Mouse (Mus musculus): ENCODE data around the gene Apoc1. TPM values are rescaled to one million over a fixed set of nuclear protein-coding genes. Genes with fewer than 3 reads are reported as not detected.
"Not testable (repeated sequence)": the region's sequence is repeated elsewhere in the genome, so short reads cannot be mapped to it uniquely, and the experiment has no call there.

The Apoc1 gene
- polyA plus RNA-seq, 1 experiment from 2014 or later: 21.3 TPM

- DNase-seq (ENCODE audit: low spot score): not testable (repeated sequence)
Measured at GRCm38 (mm10) chr7:19686927-19687583, 5.4 kb downstream of the Apoc1 start.

- DNase-seq (ENCODE audit: low spot score): no peak
Measured at GRCm38 (mm10) chr7:19686521-19686920, 5.9 kb downstream of the Apoc1 start.

DNA sequence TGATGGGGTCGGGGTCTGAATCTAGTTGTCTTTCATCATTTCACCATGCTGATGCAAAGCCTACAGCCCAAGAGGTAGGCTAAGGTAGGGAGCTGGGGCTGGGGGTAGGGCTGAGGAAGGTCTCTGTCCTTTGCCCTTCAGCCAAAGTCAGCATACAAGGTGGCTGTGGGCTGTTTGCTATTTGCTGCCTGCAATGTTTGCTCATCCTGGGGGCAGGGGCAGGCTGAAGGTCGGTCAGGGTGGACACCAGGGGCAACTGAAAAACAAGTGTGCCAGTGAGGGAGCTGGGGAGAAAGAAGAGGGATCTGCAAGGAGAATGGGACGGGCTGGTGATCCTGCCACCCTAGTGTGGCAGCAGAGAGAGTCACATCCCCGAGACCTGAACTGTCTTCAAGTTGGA is 7.1 kb downstream of the Apoc1 start:
- no peak for DNase-seq (ENCODE audit: low spot score)

- no peak for DNase-seq (ENCODE audit: low spot score)
Measured at GRCm38 (mm10) chr7:19683771-19684201, 8.7 kb downstream of the Apoc1 start.

DNA sequence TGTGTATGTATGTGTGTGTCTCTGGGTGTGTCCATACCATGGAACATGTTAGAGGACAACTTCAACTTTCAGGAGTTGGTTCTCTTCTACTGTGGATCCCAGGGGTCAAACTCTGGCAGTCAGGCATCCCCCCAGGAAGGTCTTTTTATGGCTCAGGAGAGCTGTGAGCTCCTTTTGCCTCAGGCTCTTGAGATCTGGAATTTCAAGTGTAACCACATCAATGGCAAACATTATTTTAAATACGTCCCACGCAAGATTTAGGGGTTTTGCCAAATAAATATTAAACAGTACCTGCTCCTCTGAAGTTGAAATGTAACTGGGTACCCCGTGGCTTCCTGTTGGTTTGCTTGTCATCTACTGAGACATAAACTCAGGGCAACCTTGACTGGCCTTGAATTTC is 9.5 kb downstream of the Apoc1 start:
- no peak for DNase-seq (ENCODE audit: low spot score)

GRCm38 (mm10) chr7:19681202-19681694 is 11.2 kb downstream of the Apoc1 start, which contains the start of the genes Gm44805 and Apoc4:
TSS of gene Gm44805 (minus strand) at chr7:19681423.
TSS of gene Apoc4 (minus strand) at chr7:19681479.
- DNase-seq (ENCODE audit: low spot score): no peak

GRCm38 (mm10) chr7:19680702-19681101 is 11.8 kb downstream of the Apoc1 start:
- no peak for DNase-seq (ENCODE audit: low spot score)

DNA sequence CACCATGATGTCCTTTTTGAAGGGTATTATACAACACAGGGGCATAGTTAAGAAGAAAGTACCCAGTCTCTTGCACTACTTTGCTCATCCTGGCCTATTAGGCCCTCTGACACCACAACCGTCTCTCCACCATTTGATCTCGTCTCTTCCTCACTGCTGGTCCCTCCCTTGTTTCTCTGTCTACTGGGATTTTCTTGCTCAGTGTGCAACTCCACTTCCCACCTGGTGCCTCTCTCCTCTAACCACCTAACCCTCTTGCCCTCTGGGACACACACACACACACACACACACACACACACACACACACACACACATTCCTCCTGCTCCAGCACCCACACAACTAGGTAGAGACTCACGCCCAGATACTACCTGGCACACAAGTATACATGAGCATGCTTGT is 13.6 kb downstream of the Apoc1 start:
- DNase-seq (ENCODE audit: low spot score): no peak

- DNase-seq (ENCODE audit: low spot score): no peak
Measured at GRCm38 (mm10) chr7:19677872-19678271, 14.6 kb downstream of the Apoc1 start, which contains the start of gene Apoc2. TSS of gene Apoc2 (minus strand) at chr7:19677941.

GRCm38 (mm10) chr7:19676662-19677061 is 15.8 kb downstream of the Apoc1 start:
- DNase-seq (ENCODE audit: low spot score): no peak

DNA sequence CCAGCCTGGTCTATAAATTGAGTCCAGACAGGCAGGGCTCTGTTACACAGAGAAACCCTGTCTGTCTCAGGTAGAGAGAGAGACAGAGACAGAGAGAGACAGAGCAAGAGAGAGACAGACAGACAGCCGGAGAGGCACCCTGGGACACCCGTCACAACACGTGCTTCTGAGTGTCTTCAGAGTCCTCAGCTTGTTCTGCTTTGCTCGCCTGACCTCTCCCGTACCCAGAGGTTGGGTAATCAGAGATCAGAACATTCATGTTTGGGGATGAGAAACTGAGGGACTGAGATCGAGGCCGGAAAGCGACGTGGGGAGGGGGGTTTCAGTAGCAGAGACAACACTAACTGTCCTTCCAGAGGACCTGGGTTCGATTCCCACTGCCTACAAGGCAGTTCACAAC is 16.6 kb downstream of the Apoc1 start:
- DNase-seq (ENCODE audit: low spot score): no peak

- DNase-seq (ENCODE audit: low spot score): no peak
Measured at GRCm38 (mm10) chr7:19673083-19673699, 19.3 kb downstream of the Apoc1 start.

DNA sequence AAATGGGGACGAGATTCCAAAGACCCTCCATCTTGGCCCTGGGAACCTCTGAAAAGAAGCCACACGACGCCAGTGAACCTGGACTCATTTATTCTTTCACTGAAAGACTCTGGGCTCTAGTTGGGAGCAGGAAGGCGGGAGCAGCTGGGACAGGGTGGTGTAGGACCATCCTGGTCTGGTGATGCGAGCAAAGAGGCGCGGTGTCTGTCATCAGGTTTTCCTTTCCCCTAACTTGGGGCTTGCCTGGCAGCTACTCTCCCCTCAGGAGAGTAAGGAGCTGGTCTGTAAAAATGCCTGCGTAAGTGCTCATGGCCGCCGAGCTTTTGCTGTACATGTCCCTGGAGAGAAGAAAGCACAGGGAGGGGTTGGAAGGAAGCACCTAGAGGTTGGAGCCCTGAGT is 20.9 kb downstream of the Apoc1 start:
- DNase-seq (ENCODE audit: low spot score): no peak

DNA sequence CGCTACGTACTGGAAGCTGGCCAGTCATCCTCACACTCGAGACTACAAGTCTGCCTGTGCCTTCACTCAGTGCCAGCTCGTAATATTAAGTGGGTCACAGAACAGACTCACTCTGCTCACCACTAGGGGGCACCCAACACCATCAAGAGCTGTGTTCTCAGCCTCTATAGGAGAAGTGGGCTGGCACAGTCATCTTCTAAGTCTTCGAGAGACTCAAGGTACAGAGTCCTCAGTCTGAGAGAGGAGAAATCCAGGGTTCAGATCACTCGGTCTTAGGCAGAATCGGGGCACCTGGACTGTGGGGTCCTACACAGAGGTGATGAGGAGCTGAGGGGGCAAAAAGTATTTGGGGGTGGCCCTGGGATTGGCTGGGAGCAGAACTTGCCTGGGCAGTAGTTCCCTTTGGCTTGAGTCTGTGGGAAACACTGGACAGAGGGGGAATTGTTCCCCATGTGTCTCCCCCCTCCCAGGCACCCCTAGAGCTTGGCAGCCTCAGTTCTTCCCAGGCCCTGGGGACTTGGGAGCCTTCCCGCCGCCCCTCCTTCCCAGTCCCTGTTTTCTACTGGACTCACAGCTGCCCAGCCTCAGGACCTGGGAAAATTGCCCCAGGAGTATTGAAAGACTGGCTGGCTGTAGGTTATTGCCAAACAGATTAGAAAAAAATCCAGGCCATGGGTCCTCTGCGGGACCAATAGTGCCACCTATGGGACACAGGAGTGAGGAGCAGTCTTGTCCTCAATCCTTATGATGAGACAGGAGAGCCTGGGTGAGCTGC is 23.3 kb downstream of the Apoc1 start:
- DNase-seq (ENCODE audit: low spot score): peak; percentile 93

DNA sequence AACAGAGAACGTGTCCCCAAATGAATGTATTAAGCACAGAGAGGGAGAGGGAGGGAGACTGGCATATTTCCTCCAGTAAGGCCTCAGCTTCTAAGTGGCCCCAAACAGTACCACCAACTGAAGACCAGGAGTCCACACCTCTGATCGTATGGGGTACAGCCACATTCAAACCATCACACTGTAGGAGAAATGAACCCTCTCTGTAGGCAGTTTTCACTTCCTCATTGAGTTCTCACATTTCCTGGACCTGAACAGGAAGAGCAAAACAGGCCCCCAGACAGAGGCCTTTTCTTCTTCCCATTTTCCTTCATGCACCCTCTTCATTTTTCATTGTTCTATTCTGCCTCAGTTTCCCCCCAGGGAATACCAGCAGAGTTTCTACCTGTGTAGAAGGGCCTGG is 25.0 kb downstream of the Apoc1 start:
- DNase-seq (ENCODE audit: low spot score): no peak

DNA sequence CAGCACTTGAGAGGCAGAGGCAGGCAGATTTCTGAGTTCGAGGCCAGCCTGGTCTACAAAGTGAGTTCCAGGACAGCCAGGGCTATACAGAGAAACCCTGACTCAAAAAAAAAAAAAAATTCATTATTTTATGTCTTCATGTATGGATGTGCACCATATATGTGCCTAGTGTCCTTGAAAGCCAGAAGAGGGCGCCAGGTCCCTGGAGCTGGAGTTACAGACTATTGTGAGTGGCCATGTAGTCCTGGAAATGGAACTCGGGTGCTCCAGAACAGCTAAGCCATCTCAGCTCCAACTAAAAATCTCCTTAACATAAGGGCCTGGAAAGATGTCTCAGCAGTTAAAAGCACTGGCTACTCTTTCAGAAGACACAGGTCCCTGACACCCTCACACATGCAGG is 25.7 kb downstream of the Apoc1 start:
- peak; percentile 23 for DNase-seq (ENCODE audit: low spot score)

DNA sequence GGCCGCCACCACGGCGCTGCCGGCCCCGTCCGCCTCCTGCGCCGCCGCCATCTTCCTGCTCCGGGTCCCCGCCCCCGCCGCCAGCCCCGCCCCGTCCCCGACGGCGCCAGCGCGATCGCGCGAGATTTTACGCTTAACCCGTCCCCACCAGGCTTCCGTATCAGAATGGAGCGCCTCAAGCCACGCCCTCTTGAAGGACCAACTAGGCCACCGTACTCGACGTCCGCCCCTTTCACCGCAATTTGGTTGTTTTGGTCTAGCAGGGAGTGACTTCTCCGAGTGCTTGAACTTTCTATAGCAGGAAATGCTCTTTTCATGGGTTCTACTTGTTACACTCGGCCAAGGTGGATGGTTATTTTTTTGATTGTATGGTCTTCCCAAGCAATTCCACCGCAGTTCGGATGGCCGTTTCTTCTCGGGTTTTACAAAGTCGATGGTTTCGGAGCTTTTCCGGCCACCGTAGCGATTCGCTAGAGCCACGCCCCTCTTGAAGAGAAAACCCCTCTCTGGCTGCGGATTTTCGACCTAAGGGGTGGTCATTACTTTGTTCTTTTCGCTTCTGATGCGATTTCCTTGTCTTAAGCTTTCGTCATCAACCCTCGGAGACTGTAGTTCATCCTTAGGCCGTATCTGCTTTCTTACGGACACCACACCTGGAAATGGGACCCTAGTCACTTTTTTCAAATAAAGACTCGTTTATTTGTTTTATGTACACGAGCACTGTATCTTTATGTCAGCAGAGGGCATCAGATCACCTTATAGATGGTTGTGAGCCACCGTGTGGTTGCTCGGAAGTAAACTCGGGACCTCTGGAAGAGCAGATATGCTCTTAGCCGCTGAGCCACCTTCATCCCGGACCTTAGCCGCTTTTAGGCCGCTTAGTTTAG is 27.3 kb downstream of the Apoc1 start, which contains the start of gene Clptm1:
Clptm1 (minus strand) TSS at position 79 of the 887 bp plus-strand sequence.
- peak; percentile 99 for DNase-seq (ENCODE audit: low spot score)

DNA sequence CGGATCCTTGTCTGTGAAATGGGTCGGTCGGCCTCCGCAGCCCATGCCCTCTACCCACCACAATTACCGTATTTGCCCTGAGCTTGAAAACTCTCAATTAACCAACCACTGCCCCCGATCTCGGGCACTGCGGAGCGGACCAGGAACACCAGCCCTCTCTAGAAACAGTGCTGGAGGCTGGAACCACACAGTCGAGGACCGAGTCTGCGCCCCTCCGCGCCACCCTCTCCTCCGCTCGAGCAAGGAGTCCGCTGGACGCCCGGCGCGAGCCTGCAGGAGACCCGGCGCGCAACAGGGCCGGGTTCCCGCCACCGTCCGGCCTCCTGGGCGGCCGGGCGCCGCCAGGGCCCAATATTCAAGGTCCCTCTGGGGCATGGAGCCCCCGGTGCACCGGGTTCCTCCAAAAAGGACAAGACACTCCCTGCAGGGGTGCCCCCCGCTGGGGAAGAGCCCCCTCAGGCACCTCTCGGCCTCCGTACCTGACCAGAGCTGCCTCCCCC is 28.0 kb downstream of the Apoc1 start:
- DNase-seq (ENCODE audit: low spot score): no peak

GRCm38 (mm10) chr7:19663940-19664339 is 28.5 kb downstream of the Apoc1 start:
- no peak for DNase-seq (ENCODE audit: low spot score)

- no peak for DNase-seq (ENCODE audit: low spot score)
Measured at GRCm38 (mm10) chr7:19652614-19653013, 39.8 kb downstream of the Apoc1 start.

Measured in thymus, postnatal 0 days (tissue).